Mouse (Mus musculus) forebrain, embryonic 14.5 days (tissue): ENCODE data around the gene Eif4g3. TPM values are rescaled to one million over a fixed set of nuclear protein-coding genes. Genes with fewer than 3 reads are reported as not detected.
"Not testable (repeated sequence)": the region's sequence is repeated elsewhere in the genome, so short reads cannot be mapped to it uniquely, and the experiment has no call there.

Source experiments
- ATAC-seq: fragments of 200-750 bp; cut with Nextera tagmentation; 2 replicates; pipeline ENCODE4 v1.8.0; 2017; ENCODE audit warnings: mild to moderate bottlenecking, moderate library complexity
- DNase-seq: peaks from one replicate; pipeline ENCODE4 v3.0.0-alpha.2; 2015; ENCODE audit warnings: low spot score
- H3K27ac ChIP-seq: fragments of 300-500 bp; sonication (generic); 2 replicates; pipeline ENCODE4 v1.5.1; 2014; ENCODE audit warnings: low read depth, mild to moderate bottlenecking, control low read depth, low read length, moderate library complexity
- H3K27me3 ChIP-seq: fragments of 300-500 bp; sonication (generic); replicated peaks from 2 replicates; pipeline ENCODE4 v1.6.1; 2014; ENCODE audit warnings: low read length, control low read depth, mixed read lengths; ENCODE audit not compliant: control insufficient read depth, insufficient read depth
- H3K36me3 ChIP-seq: fragments of 300-500 bp; sonication (generic); 2 replicates; pipeline ENCODE4 v1.6.1; 2014; ENCODE audit warnings: low read length, control low read depth; ENCODE audit not compliant: control insufficient read depth, insufficient read depth
- H3K4me1 ChIP-seq: fragments of 300-500 bp; sonication (generic); 2 replicates; pipeline ENCODE4 v1.6.1; 2014; ENCODE audit warnings: antibody characterized with exemption, low read length, control low read depth; ENCODE audit not compliant: control insufficient read depth, insufficient read depth
- H3K4me2 ChIP-seq: fragments of 300-500 bp; sonication (generic); 2 replicates; pipeline ENCODE4 v1.6.1; 2014; ENCODE audit warnings: mild to moderate bottlenecking, control low read depth, low read length
- H3K4me3 ChIP-seq: fragments of 300-500 bp; sonication (generic); 2 replicates; pipeline ENCODE4 v1.5.1; 2014; ENCODE audit warnings: low read depth, low read length, control low read depth
- H3K9ac ChIP-seq: fragments of 300-500 bp; sonication (generic); 2 replicates; pipeline ENCODE4 v1.6.1; 2014; ENCODE audit warnings: mild to moderate bottlenecking, low read length, control low read depth, moderate library complexity
- H3K9me3 ChIP-seq: fragments of 300-500 bp; sonication (generic); replicated peaks from 2 replicates; pipeline ENCODE4 v1.6.1; 2016; ENCODE audit warnings: low read length, control low read depth, mixed read lengths; ENCODE audit not compliant: control insufficient read depth
- WGBS: fragments of 180-500 bp; shearing (Covaris S2); extraction: QIAGEN DNeasy Blood & Tissue Kit; methylation state at CpG from one replicate; pipeline ENCODE4 v1.1.7; 2014; 5-methylcytosine and 5-hydroxymethylcytosine counted together
- polyA plus RNA-seq: library from polyadenylated mRNA; unstranded; fragments of >200 nt; fragmentation: Nextera tagmentation; extraction: Ambion mirVana; gene quantifications from 2 replicates; pipeline ENCODE4 v1.2.1, GENCODE M21; 2014

Eif4g3 gene
- polyA plus RNA-seq, 1 experiment from 2014 or later = 31.6 TPM

GRCm38 (mm10) chr4:137979066-137979644 lies 13.7 kb upstream of the Eif4g3 start:
- H3K9me3 ChIP-seq, H3K4me2 ChIP-seq, H3K9ac ChIP-seq, DNase-seq, H3K27me3 ChIP-seq, H3K27ac ChIP-seq, H3K4me3 ChIP-seq, H3K4me1 ChIP-seq, H3K36me3 ChIP-seq: not testable (repeated sequence)
- peak; percentile 70 for ATAC-seq
- no CpG with 5 or more reads among the region's 11 CpGs for WGBS

GRCm38 (mm10) chr4:137982869-137983268 lies 10.0 kb upstream of the Eif4g3 start:
- no peak for DNase-seq
- Histone ChIP-seq H3K36me3 (no peaks in the 10 kb centered on the region), H3K4me3 (no peak overlapping the region), H3K4me1 (no peaks in the 10 kb centered on the region), H3K27me3 (no peaks in the 10 kb centered on the region), H3K27ac (no peak overlapping the region), H3K4me2 (no peak overlapping the region), H3K9ac (no peak overlapping the region), H3K9me3 (no peaks in the 10 kb centered on the region)
- no peak for ATAC-seq
- 69% methylated on average over 1 of the region's 1 CpGs for WGBS

- H3K9ac ChIP-seq = no peak overlapping the region
- ATAC-seq (0 out of 2 replicates have a peak, but pooled peaks have one; percentile 37), DNase-seq (no peak)
- H3K36me3 ChIP-seq = no peaks in the 10 kb centered on the region
- H3K4me3 ChIP-seq = no peak overlapping the region
- no peaks in the 10 kb centered on the region for H3K4me1 ChIP-seq
- H3K9me3 ChIP-seq = no peaks in the 10 kb centered on the region
- no peaks in the 10 kb centered on the region for H3K27me3 ChIP-seq
- H3K4me2 ChIP-seq = no peak overlapping the region
- 49% methylated on average over 10 of the region's 10 CpGs for WGBS
- no peak overlapping the region for H3K27ac ChIP-seq
These were observed 8.6 kb upstream of the Eif4g3 start for GRCm38 (mm10) chr4:137984212-137984611.

GRCm38 (mm10) chr4:137984746-137985145 lies 8.1 kb upstream of the Eif4g3 start:
- H3K4me3 ChIP-seq = no peak overlapping the region
- no peaks in the 10 kb centered on the region for H3K27me3 ChIP-seq
- DNase-seq (no peak), ATAC-seq (no peak)
- no peaks in the 10 kb centered on the region for H3K9me3 ChIP-seq
- 85% methylated on average over 5 of the region's 5 CpGs for WGBS
- H3K9ac ChIP-seq = no peak overlapping the region
- no peak overlapping the region for H3K4me2 ChIP-seq
- no peaks in the 10 kb centered on the region for H3K4me1 ChIP-seq
- no peaks in the 10 kb centered on the region for H3K36me3 ChIP-seq
- no peak overlapping the region for H3K27ac ChIP-seq

- Histone ChIP-seq H3K9ac (no peak overlapping the region), H3K4me3 (no peak overlapping the region), H3K9me3 (no peaks in the 10 kb centered on the region), H3K27ac (no peak overlapping the region), H3K4me1 (peaks cover 5% of the 10 kb centered on the region; the same call in 1 of the 2 replicates), H3K36me3 (no peaks in the 10 kb centered on the region), H3K27me3 (no peaks in the 10 kb centered on the region), H3K4me2 (no peak overlapping the region)
- 86% methylated on average over 5 of the region's 5 CpGs for WGBS
- ATAC-seq (no peak), DNase-seq (no peak)
These were observed 3.4 kb upstream of the Eif4g3 start for GRCm38 (mm10) chr4:137989426-137989825.

GRCm38 (mm10) chr4:137990433-137990832 lies 2.4 kb upstream of the Eif4g3 start:
- peaks cover 15% of the 10 kb centered on the region for H3K4me1 ChIP-seq
- H3K9me3 ChIP-seq = no peaks in the 10 kb centered on the region
- no peak overlapping the region for H3K27ac ChIP-seq
- 83% methylated on average over 4 of the region's 4 CpGs for WGBS
- no peaks in the 10 kb centered on the region for H3K36me3 ChIP-seq
- no peak for ATAC-seq
- no peak overlapping the region for H3K4me3 ChIP-seq
- no peak overlapping the region for H3K9ac ChIP-seq
- H3K27me3 ChIP-seq = no peaks in the 10 kb centered on the region
- DNase-seq = no peak
- no peak overlapping the region for H3K4me2 ChIP-seq

- H3K27ac ChIP-seq = no peak overlapping the region
- ATAC-seq = no peak
- no peak overlapping the region for H3K4me3 ChIP-seq
- H3K4me2 ChIP-seq = no peak overlapping the region
- H3K9me3 ChIP-seq = no peaks in the 10 kb centered on the region
- whole genome bisulfite sequencing = 51% methylated on average over 7 of the region's 7 CpGs
- peaks cover 23% of the 10 kb centered on the region for H3K4me1 ChIP-seq
- H3K36me3 ChIP-seq = peaks cover 4% of the 10 kb centered on the region; the same call in 1 of the 2 replicates
- DNase-seq = no peak
- H3K27me3 ChIP-seq = no peaks in the 10 kb centered on the region
- no peak overlapping the region for H3K9ac ChIP-seq
These were observed 1.6 kb upstream of the Eif4g3 start for GRCm38 (mm10) chr4:137991240-137991639.

GRCm38 (mm10) chr4:137993291-137993758 lies 503 bp downstream of the Eif4g3 start:
- DNase-seq = peak; percentile 99
- peak overlapping the region; percentile 63 for H3K4me2 ChIP-seq
- peaks cover 12% of the 10 kb centered on the region for H3K36me3 ChIP-seq
- peak; percentile 97 for ATAC-seq
- no peaks in the 10 kb centered on the region for H3K9me3 ChIP-seq
- no peaks in the 10 kb centered on the region for H3K27me3 ChIP-seq
- peak overlapping the region; percentile 96 for H3K4me3 ChIP-seq
- H3K4me1 ChIP-seq = peaks cover 27% of the 10 kb centered on the region
- peak overlapping the region; percentile 99 for H3K9ac ChIP-seq
- peak overlapping the region; percentile 92 for H3K27ac ChIP-seq
- WGBS = under 1% methylated on average over 49 of the region's 59 CpGs

- peak overlapping the region; percentile 92 for H3K27ac ChIP-seq
- H3K4me3 ChIP-seq = peak overlapping the region; percentile 96
- DNase-seq (peak; percentile 46), ATAC-seq (peak; percentile 13)
- peaks cover 19% of the 10 kb centered on the region for H3K36me3 ChIP-seq
- H3K9ac ChIP-seq = peak overlapping the region; percentile 99
- H3K4me1 ChIP-seq = peaks cover 27% of the 10 kb centered on the region
- H3K27me3 ChIP-seq = no peaks in the 10 kb centered on the region
- H3K9me3 ChIP-seq = no peaks in the 10 kb centered on the region
- peak overlapping the region; percentile 63 for H3K4me2 ChIP-seq
- whole genome bisulfite sequencing = under 1% methylated on average over 46 of the region's 60 CpGs
These were observed 1.2 kb downstream of the Eif4g3 start for GRCm38 (mm10) chr4:137993821-137994561.
